Mouse (Mus musculus): Measurements from ENCODE around the gene Naa35.

- TF ChIP-seq CTCF (IDR thresholded peaks at IDR 0.05; ENCODE audit: low read depth): peak; percentile 44
- no peak for TF ChIP-seq EP300 (IDR thresholded peaks at IDR 0.05; ENCODE audit: low read depth)
These were observed 578 bp upstream of the Naa35 start for GRCm38 (mm10) chr13:59584481-59584880.

Measured in liver, postnatal 0 days (tissue).